Mouse (Mus musculus) erythroblast, embryonic 14.5 days (primary cell): ENCODE measurements around the gene Prkd3. TPM values are rescaled to one million over a fixed set of nuclear protein-coding genes. Genes with fewer than 3 reads are reported as not detected.

Experiments
- H3K27me3 ChIP-seq: 2 replicates; pipeline ENCODE4 v1.6.1; 2012; ENCODE audit warnings: inconsistent platforms; ENCODE audit not compliant: control insufficient read depth
- H3K36me3 ChIP-seq: 2 replicates; pipeline ENCODE4 v1.6.1; 2012; ENCODE audit warnings: mild to moderate bottlenecking, inconsistent platforms; ENCODE audit not compliant: control insufficient read depth
- H3K4me1 ChIP-seq: 2 replicates; pipeline ENCODE4 v1.6.1; 2012; ENCODE audit warnings: inconsistent platforms; ENCODE audit not compliant: control insufficient read depth
- H3K4me3 ChIP-seq: replicated peaks from 2 replicates; pipeline ENCODE3; 2012; ENCODE audit warnings: moderate library complexity, mild to moderate bottlenecking, inconsistent platforms
- H3K9me3 ChIP-seq: 2 replicates; pipeline ENCODE4 v1.6.1; 2012; ENCODE audit warnings: low read length, inconsistent platforms, mixed read lengths; ENCODE audit not compliant: control insufficient read depth
- GATA1 ChIP-seq: IDR thresholded peaks from 2 replicates; pipeline ENCODE4 v1.6.1; 2012; ENCODE audit warnings: low read length, inconsistent platforms, mixed read lengths
- TAL1 ChIP-seq: IDR thresholded peaks from 3 replicates; pipeline ENCODE4 v1.6.1; 2012; ENCODE audit warnings: low read length, inconsistent platforms, mixed read lengths
- polyA plus RNA-seq: library from polyadenylated mRNA; stranded (reverse); fragments of >175 nt; gene quantifications from 2 replicates; pipeline ENCODE4 v1.2.3, GENCODE M21; 2012

Gene Prkd3
- polyA plus RNA-seq: 0.01 and 0.02 TPM in 2 replicates

DNA sequence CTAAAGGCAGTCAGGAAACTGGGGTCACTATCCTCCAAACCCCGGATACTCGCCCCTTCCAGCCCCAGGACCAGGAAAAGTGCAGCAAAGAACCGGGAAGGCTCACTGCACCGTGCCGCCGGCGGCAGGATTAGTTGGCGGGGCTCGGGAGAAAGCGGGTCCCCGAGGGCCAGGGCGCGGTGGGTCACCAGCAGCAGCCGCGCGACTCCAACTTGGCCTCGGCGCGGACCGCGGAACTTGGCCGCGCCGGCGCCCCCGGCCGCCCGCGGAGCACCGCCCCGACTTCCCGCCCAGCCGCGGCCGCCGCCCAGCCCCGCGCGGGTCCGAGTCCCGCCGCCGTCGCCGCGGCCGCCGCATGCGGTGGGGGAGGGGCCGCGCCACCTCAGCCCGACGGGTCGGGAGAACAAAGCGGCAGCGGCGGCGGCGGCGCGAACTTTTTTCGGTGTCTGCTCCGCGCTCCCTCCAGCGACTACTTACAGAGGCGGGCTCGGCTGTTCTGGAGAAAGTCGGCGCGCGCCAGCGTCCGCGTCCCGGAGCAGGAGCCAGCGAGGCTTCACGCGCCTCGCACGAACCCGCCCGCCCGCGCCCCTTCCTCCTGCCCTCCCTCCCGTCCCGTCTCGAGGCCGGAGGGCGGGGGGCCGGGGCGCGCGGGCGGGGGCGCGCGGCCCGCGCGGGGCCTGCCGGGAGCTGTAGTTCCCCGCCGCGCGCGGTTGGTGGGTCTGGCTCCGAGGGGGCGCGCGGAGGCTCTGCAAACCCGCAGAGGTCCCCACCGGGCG lies at the start of gene Prkd3:
Gene Prkd3 (minus strand): TSS at position 609 of the 776 bp plus-strand sequence.
- TF ChIP-seq GATA1 (no peak), TAL1 (no peak)
- H3K9me3 ChIP-seq: no peaks in the 10 kb centered on the region
- peaks cover 21% of the 10 kb centered on the region for H3K4me1 ChIP-seq
- H3K4me3 ChIP-seq: peak within 1 kb of the TSS; percentile 71
- no peaks in the 10 kb centered on the region for H3K36me3 ChIP-seq
- peaks cover 46% of the 10 kb centered on the region for H3K27me3 ChIP-seq

GRCm38 (mm10) chr17:79069766-79070480 lies 49.3 kb upstream of the Prkd3 start:
- H3K9me3 ChIP-seq: no peaks in the 10 kb centered on the region
- no peaks in the 10 kb centered on the region for H3K36me3 ChIP-seq
- H3K4me3 ChIP-seq: no peak overlapping the region
- no peaks in the 10 kb centered on the region for H3K27me3 ChIP-seq
- H3K4me1 ChIP-seq: no peaks in the 10 kb centered on the region
- no peak for TF ChIP-seq GATA1
- TF ChIP-seq TAL1: no peak

- Histone ChIP-seq H3K4me3 (no peak overlapping the region), H3K36me3 (no peaks in the 10 kb centered on the region), H3K9me3 (no peaks in the 10 kb centered on the region), H3K4me1 (no peaks in the 10 kb centered on the region), H3K27me3 (no peaks in the 10 kb centered on the region)
- no peak for TF ChIP-seq GATA1
- TF ChIP-seq TAL1: no peak
Measured at GRCm38 (mm10) chr17:79069019-79069418, 48.4 kb upstream of the Prkd3 start.

DNA sequence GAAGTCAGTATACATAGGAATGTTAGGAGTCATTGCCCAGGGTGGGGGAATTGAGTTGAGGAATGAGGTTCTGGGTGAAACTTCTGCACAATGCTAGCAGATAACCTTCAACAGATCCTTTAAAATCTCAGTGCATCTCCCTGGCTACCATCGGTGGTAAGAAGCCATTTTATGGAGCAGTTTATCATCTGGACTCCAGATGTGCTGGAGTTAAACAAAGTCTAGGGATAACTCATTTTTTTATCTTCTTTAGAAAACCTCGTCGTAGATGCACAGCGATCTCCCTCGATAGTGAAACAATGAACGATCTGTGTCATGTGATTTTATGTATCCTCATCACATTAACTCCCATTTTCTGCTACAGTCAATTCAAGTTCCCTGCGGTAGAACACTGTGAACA lies 48.0 kb upstream of the Prkd3 start:
- no peaks in the 10 kb centered on the region for H3K9me3 ChIP-seq
- no peak for TF ChIP-seq TAL1
- no peak for TF ChIP-seq GATA1
- H3K27me3 ChIP-seq: no peaks in the 10 kb centered on the region
- no peaks in the 10 kb centered on the region for H3K4me1 ChIP-seq
- no peaks in the 10 kb centered on the region for H3K36me3 ChIP-seq
- no peak overlapping the region for H3K4me3 ChIP-seq

DNA sequence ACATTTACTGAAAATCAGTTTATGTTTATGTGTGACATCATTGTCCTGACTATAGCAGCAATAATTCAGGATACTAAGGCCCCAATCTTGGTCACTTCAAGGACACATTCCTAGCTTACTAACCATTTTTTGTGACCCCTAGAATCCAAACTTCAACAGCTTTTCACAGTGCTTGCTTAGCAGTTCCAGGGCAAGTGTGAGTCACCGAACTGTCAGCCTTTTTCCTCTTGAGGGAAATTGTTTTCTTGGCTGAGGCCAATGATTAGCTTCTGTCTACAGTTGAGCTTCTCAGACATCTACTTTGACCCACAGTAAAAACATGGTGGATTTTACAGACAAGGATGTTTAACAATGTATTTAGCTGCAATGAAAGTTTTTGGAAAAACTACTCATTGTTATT lies 43.6 kb upstream of the Prkd3 start:
- H3K36me3 ChIP-seq: no peaks in the 10 kb centered on the region
- H3K27me3 ChIP-seq: no peaks in the 10 kb centered on the region
- no peaks in the 10 kb centered on the region for H3K9me3 ChIP-seq
- TF ChIP-seq GATA1: no peak
- TF ChIP-seq TAL1: no peak
- no peak overlapping the region for H3K4me3 ChIP-seq
- H3K4me1 ChIP-seq: no peaks in the 10 kb centered on the region

GRCm38 (mm10) chr17:79060221-79060620 lies 39.6 kb upstream of the Prkd3 start:
- H3K36me3 ChIP-seq: no peaks in the 10 kb centered on the region
- H3K4me3 ChIP-seq: no peak overlapping the region
- H3K9me3 ChIP-seq: no peaks in the 10 kb centered on the region
- no peak for TF ChIP-seq TAL1
- no peak for TF ChIP-seq GATA1
- H3K4me1 ChIP-seq: no peaks in the 10 kb centered on the region
- no peaks in the 10 kb centered on the region for H3K27me3 ChIP-seq

- H3K27me3 ChIP-seq: no peaks in the 10 kb centered on the region
- H3K4me1 ChIP-seq: no peaks in the 10 kb centered on the region
- no peak overlapping the region for H3K4me3 ChIP-seq
- H3K9me3 ChIP-seq: no peaks in the 10 kb centered on the region
- TF ChIP-seq TAL1: no peak
- no peak for TF ChIP-seq GATA1
- H3K36me3 ChIP-seq: no peaks in the 10 kb centered on the region
Measured at GRCm38 (mm10) chr17:79058271-79058670, 37.7 kb upstream of the Prkd3 start.

DNA sequence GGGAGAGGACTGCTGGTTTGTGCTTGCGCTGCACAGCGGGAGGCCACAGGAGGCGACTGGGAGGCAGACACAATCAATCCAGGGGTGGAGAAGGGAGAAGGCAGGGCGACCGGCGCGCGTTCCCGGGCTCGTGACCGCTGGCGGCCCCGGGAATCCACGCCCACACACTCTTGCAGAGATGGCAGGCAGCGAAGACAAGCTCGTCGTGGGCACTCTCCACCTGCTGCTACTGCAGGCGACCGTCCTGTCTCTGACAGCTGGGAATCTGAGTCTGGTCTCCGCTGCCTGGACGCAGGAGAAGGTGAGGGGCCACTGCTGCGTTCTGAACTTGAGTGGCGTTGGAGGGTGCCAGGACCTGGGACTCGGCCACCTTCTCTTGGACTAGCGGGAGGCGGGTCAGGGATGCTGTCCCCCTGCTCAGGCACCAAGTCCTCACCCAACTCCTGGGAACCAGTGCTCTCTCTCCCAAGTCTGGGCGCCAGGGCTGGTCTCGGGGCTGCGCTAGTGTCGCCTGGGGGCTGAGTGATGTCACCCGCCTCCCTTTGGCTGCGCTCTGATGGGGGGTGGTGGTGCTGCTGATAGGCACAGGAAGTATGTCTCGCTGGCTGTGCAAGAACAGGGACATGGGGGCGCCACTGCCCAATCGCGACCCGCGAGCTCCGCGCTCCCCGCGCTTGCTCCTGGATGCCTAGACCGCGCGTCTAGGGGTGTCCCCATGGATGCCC lies 31.6 kb upstream of the Prkd3 start:
- no peaks in the 10 kb centered on the region for H3K36me3 ChIP-seq
- TF ChIP-seq TAL1: no peak
- no peak for TF ChIP-seq GATA1
- no peaks in the 10 kb centered on the region for H3K9me3 ChIP-seq
- H3K4me1 ChIP-seq: no peaks in the 10 kb centered on the region
- H3K4me3 ChIP-seq: peak overlapping the region; percentile 53
- peaks cover 14% of the 10 kb centered on the region for H3K27me3 ChIP-seq

DNA sequence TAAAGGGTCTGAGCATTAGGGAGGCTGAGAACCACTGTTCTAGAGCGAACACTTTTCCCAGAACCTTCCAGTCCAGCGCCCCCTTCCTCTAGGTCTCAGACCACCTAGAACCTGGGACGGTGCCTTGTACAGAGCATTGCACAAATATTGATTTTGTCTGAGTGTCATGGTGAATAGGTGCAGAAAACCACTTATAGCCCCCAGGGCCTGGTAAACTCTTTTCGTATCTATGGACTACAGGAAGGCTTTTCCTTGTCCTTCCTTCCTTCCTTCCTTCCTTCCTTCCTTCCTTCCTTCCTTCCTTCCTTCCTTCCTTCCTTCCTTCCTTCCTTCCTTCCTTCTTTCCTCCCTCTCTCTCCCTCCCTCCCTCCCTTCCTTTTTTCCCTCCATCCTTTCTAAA lies 31.0 kb upstream of the Prkd3 start, which contains the start of gene Qpct:
Gene Qpct (plus strand): TSS at position 301 of the 400 bp plus-strand sequence.
- Histone ChIP-seq H3K9me3 (no peaks in the 10 kb centered on the region), H3K27me3 (peaks cover 14% of the 10 kb centered on the region), H3K4me3 (peak within 1 kb of the TSS; percentile 53), H3K4me1 (no peaks in the 10 kb centered on the region), H3K36me3 (no peaks in the 10 kb centered on the region)
- TF ChIP-seq GATA1: no peak
- TF ChIP-seq TAL1: no peak
